Mouse (Mus musculus) ES-E14 (cell line): ENCODE data around the gene Itgb6.

Experiments
- CHD2 ChIP-seq: IDR thresholded peaks from 2 replicates; pipeline ENCODE4 v1.6.1; 2014; ENCODE audit warnings: mild to moderate bottlenecking, low read depth, low read length, inconsistent platforms
- HCFC1 ChIP-seq: IDR thresholded peaks from 2 replicates; pipeline ENCODE4 v1.6.1; 2012; ENCODE audit warnings: low read length, inconsistent platforms, borderline replicate concordance; ENCODE audit not compliant: insufficient read depth
- MAFK ChIP-seq: IDR thresholded peaks from 2 replicates; pipeline ENCODE4 v1.6.1; 2014; ENCODE audit warnings: mild to moderate bottlenecking, low read depth, low read length, inconsistent platforms; ENCODE audit not compliant: insufficient read depth
- ZC3H11A ChIP-seq: IDR thresholded peaks from 2 replicates; pipeline ENCODE4 v1.6.1; 2012; ENCODE audit warnings: low read depth, mild to moderate bottlenecking, inconsistent platforms, low read length, borderline replicate concordance
- ZNF384 ChIP-seq: IDR thresholded peaks from 2 replicates; pipeline ENCODE4 v1.6.1; 2012; ENCODE audit warnings: low read depth, low read length, inconsistent platforms

DNA sequence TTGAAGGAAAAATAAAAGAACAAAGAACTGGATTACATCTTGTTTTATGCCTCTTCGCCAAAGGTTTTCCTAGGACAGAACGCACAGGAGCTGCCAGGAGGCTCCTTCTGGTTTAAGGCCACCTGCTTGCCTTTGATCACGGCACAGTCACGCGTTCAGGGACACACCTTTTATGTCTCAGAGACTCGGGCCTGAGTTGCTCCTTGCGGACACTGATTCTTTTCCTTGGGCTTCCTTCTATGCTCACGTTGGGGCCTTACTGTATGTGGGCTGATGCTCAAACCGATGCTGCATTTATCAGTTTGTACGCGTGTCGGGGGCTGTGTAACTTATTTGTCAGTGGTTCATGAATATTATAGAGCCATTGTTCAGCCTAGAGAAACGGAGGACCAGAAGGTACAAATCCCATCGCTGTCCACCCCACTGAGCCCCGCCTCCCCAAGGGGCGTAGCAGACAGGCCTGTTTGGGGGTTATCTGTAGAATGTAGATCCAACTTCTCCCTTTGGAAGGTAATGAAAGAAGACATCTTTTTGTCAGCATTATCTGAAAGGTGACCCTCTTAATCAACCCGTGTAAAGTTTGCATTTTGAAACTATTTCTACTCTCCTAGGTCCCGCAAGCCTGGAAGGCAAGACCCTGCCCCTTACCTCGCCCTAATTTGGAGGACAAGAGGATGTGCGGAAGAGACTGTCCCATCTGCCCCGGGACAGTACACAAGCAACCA lies 170.1 kb downstream of the Itgb6 start:
- TF ChIP-seq HCFC1 (no peak), ZC3H11A (no peak), MAFK (no peak), CHD2 (no peak), ZNF384 (no peak)
